Mouse (Mus musculus) hindbrain, embryonic 16.5 days (tissue): ENCODE results near the gene Ctbp2. TPM values are rescaled to one million over a fixed set of nuclear protein-coding genes. Genes with fewer than 3 reads are reported as not detected.
A peak's percentile ranks its signal among the peaks of the same experiment; 100 is the strongest.

Experiments used
- ATAC-seq: fragments of 200-750 bp; cut with Nextera tagmentation; 2 replicates; pipeline ENCODE4 v1.8.0; 2017; ENCODE audit warnings: moderate TSS enrichment, moderate library complexity
- H3K27ac ChIP-seq: fragments of 300-500 bp; sonication (generic); 2 replicates; pipeline ENCODE4 v1.5.1; 2014; ENCODE audit warnings: low read depth, mild to moderate bottlenecking, control low read depth, low read length, moderate library complexity
- H3K27me3 ChIP-seq: fragments of 300-500 bp; sonication (generic); replicated peaks from 2 replicates; pipeline ENCODE4 v1.6.1; 2014; ENCODE audit warnings: low read length; ENCODE audit not compliant: control insufficient read depth, insufficient read depth
- H3K36me3 ChIP-seq: fragments of 300-500 bp; sonication (generic); 2 replicates; pipeline ENCODE4 v1.6.1; 2014; ENCODE audit warnings: mild to moderate bottlenecking, low read length, moderate library complexity, mixed read lengths; ENCODE audit not compliant: control insufficient read depth, insufficient read depth
- H3K4me1 ChIP-seq: fragments of 300-500 bp; sonication (generic); 2 replicates; pipeline ENCODE4 v1.6.1; 2014; ENCODE audit warnings: low read depth, low read length; ENCODE audit not compliant: control insufficient read depth, insufficient read depth
- H3K4me2 ChIP-seq: fragments of 300-500 bp; sonication (generic); 2 replicates; pipeline ENCODE4 v1.6.1; 2014; ENCODE audit warnings: mild to moderate bottlenecking, low read length, control low read depth, moderate library complexity
- H3K4me3 ChIP-seq: fragments of 300-500 bp; sonication (generic); 2 replicates; pipeline ENCODE4 v1.5.1; 2014; ENCODE audit warnings: mild to moderate bottlenecking, low read length, control low read depth, moderate library complexity
- H3K9ac ChIP-seq: fragments of 300-500 bp; sonication (generic); 2 replicates; pipeline ENCODE4 v1.6.1; 2014; ENCODE audit warnings: low read depth, mild to moderate bottlenecking, control low read depth, low read length, moderate library complexity
- H3K9me3 ChIP-seq: fragments of 300-500 bp; sonication (generic); 2 replicates; pipeline ENCODE4 v1.6.1; 2014; ENCODE audit warnings: mild to moderate bottlenecking, low read length, moderate library complexity; ENCODE audit not compliant: control insufficient read depth
- WGBS: fragments of 180-500 bp; shearing (Covaris S2); extraction: QIAGEN DNeasy Blood & Tissue Kit; methylation state at CpG from one replicate; pipeline ENCODE4 v1.1.7; 2014; 5-methylcytosine and 5-hydroxymethylcytosine counted together
- polyA plus RNA-seq: library from polyadenylated mRNA; unstranded; fragments of >200 nt; fragmentation: Nextera tagmentation; extraction: Ambion mirVana; gene quantifications from 2 replicates; pipeline ENCODE4 v1.2.1, GENCODE M21; 2015

The Ctbp2 gene
- polyA plus RNA-seq, 1 experiment from 2014 or later, result 44.9 TPM

DNA sequence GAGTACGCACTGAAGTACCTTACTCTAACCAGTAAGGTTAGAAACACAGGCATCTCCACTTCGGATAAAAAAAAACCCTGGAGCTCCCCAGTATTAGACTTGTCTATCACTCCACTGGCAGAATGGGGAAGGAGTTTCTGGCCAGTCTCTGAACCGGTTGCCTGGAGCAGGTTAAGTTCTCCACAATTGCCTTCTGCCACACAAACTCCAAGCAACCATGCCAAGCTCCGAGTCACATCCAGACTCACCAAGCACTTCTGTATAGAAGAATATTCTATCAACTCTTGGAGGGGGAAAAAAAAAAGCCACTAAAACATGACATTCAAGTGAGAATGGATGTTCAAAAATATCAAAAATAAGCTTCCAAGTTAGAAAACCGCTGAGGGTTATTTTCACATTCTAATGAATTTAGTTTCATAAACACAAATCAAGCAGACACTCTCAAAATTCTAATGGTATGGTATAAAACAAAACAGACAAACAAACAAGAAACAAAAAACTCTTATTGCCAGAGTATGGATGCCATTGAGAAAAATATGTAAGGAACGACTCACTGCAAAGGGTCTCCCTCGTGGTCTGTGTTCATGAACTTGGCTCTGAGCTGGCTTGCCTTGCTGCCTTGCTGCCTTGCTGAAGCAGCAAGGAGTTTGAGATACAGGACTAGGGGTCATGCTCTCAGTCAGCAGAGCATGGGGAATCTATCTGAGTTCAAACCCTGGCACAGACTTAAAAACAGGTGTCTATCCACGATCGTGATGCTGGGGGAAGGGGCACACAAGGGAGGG is 29.3 kb downstream of the Ctbp2 start:
- Histone ChIP-seq H3K9ac (no peak overlapping the region), H3K4me3 (no peak overlapping the region), H3K27ac (no peak overlapping the region), H3K9me3 (no peaks in the 10 kb centered on the region), H3K4me2 (no peak overlapping the region), H3K36me3 (no peaks in the 10 kb centered on the region), H3K4me1 (peaks cover 23% of the 10 kb centered on the region), H3K27me3 (no peaks in the 10 kb centered on the region)
- 79% methylated on average over 9 of the region's 9 CpGs for WGBS
- ATAC-seq, result no peak

- WGBS, result 87% methylated on average over 3 of the region's 3 CpGs
- no peak for ATAC-seq
- peaks cover 24% of the 10 kb centered on the region for H3K4me1 ChIP-seq
These were observed 30.0 kb downstream of the Ctbp2 start for GRCm38 (mm10) chr7:133094161-133094560.

DNA sequence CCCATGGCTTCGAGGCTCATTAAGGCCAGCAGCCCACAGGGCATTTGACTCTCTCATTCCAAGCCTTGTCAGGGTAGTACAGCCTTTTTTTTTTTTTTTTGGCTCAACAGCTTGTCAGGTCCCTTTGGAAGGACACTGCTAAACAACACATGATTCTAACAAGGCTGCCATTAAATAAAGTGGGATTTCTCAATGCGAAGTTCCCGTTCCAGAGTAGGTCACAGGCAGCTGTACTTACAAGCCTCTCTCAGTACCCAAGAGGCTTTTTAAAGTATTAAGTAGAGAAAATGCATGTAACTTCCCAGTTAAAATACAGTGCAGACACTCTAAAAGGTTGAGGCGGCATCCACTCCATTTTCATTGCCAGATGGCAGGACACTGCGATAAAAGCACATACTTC is 30.4 kb downstream of the Ctbp2 start:
- peaks cover 28% of the 10 kb centered on the region for H3K4me1 ChIP-seq
- H3K27ac ChIP-seq, result no peak overlapping the region
- ATAC-seq, result no peak

More at GRCm38 (mm10) chr7:133094161-133094560, 30.0 kb downstream of the Ctbp2 start:
- Histone ChIP-seq H3K36me3 (no peaks in the 10 kb centered on the region), H3K4me2 (no peak overlapping the region), H3K9ac (no peak overlapping the region), H3K27me3 (no peaks in the 10 kb centered on the region), H3K9me3 (no peaks in the 10 kb centered on the region), H3K27ac (no peak overlapping the region), H3K4me3 (no peak overlapping the region)

GRCm38 (mm10) chr7:133090641-133091040 is 33.5 kb downstream of the Ctbp2 start:
- 89% methylated on average over 4 of the region's 4 CpGs for WGBS
- Histone ChIP-seq H3K36me3 (no peaks in the 10 kb centered on the region), H3K4me1 (peaks cover 23% of the 10 kb centered on the region), H3K9me3 (no peaks in the 10 kb centered on the region), H3K4me2 (no peak overlapping the region), H3K9ac (no peak overlapping the region), H3K27me3 (no peaks in the 10 kb centered on the region), H3K4me3 (no peak overlapping the region), H3K27ac (no peak overlapping the region)
- no peak for ATAC-seq

More for the DNA sequence above, 30.4 kb downstream of the Ctbp2 start:
- Histone ChIP-seq H3K9me3 (no peaks in the 10 kb centered on the region), H3K4me2 (no peak overlapping the region), H3K4me3 (no peak overlapping the region), H3K9ac (no peak overlapping the region), H3K36me3 (no peaks in the 10 kb centered on the region), H3K27me3 (no peaks in the 10 kb centered on the region)
- 80% methylated on average over 5 of the region's 5 CpGs for WGBS

DNA sequence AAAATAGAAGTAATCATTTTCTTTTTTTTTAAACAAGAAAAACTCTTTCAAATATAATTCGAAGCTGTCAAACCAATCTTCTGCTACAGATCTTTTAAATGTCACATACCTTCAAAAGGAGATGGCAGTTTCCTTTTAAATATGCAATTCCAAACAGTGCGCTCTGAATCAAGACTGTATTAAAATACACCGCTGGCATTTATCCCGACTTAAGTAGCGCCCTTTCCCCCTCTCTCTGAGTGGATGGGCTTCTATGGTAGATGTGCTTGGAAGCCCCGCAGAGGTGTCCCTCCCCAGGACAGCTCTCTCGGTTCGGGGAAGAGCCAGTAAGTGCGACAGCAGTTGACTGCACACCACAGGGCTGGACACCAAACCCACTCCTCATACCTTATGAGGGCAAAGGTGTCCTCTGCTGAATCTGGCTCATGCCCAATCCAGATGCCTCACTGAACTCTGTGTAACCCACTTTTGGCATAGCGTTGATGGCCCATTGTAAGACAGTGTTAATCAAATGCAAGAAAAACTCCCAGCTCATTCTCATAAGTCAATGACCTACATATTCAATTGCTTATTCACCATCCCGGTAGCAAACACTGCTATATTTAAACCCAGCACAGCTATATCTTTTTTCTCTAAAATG is 34.4 kb downstream of the Ctbp2 start:
- 61% methylated on average over 11 of the region's 11 CpGs for WGBS
- Histone ChIP-seq H3K9ac (no peak overlapping the region), H3K4me1 (peaks cover 23% of the 10 kb centered on the region), H3K27ac (no peak overlapping the region), H3K4me2 (no peak overlapping the region), H3K9me3 (no peaks in the 10 kb centered on the region), H3K27me3 (no peaks in the 10 kb centered on the region), H3K36me3 (no peaks in the 10 kb centered on the region), H3K4me3 (no peak overlapping the region)
- ATAC-seq, result no peak

DNA sequence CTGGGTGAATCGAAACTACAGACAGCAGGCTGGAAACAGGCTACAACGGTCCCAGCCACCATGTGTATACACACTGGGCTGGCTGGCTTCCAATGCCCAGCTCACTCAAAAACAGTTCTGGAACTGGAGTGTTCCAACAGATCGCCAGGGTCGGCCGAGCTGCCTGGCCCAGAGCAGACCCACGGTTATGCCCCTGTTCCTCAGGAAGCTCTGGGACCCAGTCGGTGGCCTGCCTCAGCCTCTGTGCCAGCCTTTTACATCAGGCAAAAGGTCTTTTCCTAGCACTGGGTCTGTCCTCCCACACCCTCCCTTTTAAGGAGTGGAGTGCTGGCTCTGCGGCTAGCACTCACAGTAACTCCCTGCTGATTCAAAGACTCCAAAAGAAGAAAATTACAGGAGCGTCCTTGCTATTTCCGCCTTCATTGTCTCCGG is 35.3 kb downstream of the Ctbp2 start:
- H3K9me3 ChIP-seq, result no peaks in the 10 kb centered on the region
- H3K27ac ChIP-seq, result peak overlapping the region; percentile 76
- peak overlapping the region; percentile 31 for H3K4me2 ChIP-seq
- H3K4me3 ChIP-seq, result no peak overlapping the region
- peak; percentile 82 for ATAC-seq
- 32% methylated on average over 11 of the region's 11 CpGs for WGBS
- peaks cover 23% of the 10 kb centered on the region for H3K4me1 ChIP-seq
- peak overlapping the region; percentile 18; the same call in 1 of the 2 replicates for H3K9ac ChIP-seq
- no peaks in the 10 kb centered on the region for H3K36me3 ChIP-seq
- no peaks in the 10 kb centered on the region for H3K27me3 ChIP-seq

DNA sequence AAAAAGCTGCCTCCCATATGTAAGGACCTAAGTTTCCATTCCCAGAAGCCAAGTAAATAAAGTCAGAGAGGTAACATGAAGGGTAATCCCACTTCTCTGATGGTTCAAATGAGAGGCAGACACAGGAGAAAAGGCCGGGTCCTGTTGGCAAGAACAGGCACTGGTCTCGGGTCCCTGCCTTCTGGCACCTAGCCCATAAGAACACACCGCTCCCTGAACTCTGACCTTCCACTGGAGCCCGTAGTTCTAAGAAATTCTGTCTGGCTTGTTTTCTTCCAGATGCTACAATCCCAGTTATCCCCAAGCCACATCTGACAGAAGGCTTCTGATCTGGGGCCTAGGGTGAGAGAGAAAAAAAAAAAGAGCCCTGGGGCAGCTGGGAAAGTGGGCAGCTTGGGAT is 35.7 kb downstream of the Ctbp2 start:
- WGBS, result 56% methylated on average over 4 of the region's 4 CpGs
- H3K4me3 ChIP-seq, result no peak overlapping the region
- peak overlapping the region; percentile 76 for H3K27ac ChIP-seq
- peak overlapping the region; percentile 18; the same call in 1 of the 2 replicates for H3K9ac ChIP-seq
- peaks cover 23% of the 10 kb centered on the region for H3K4me1 ChIP-seq
- peak overlapping the region; percentile 31; the same call in 1 of the 2 replicates for H3K4me2 ChIP-seq
- no peaks in the 10 kb centered on the region for H3K9me3 ChIP-seq
- H3K27me3 ChIP-seq, result no peaks in the 10 kb centered on the region
- ATAC-seq, result no peak
- H3K36me3 ChIP-seq, result no peaks in the 10 kb centered on the region

- WGBS, result 90% methylated on average over 3 of the region's 3 CpGs
- no peaks in the 10 kb centered on the region for H3K9me3 ChIP-seq
- ATAC-seq, result no peak
These were observed 38.7 kb downstream of the Ctbp2 start for GRCm38 (mm10) chr7:133085408-133085807.

GRCm38 (mm10) chr7:133083936-133084614 is 40.1 kb downstream of the Ctbp2 start:
- ATAC-seq, result no peak
- Histone ChIP-seq H3K9ac (no peak overlapping the region), H3K4me2 (no peak overlapping the region), H3K27ac (no peak overlapping the region), H3K9me3 (no peaks in the 10 kb centered on the region), H3K27me3 (no peaks in the 10 kb centered on the region), H3K36me3 (no peaks in the 10 kb centered on the region), H3K4me3 (no peak overlapping the region), H3K4me1 (peaks cover 22% of the 10 kb centered on the region)
- WGBS, result 82% methylated on average over 13 of the region's 13 CpGs

More at GRCm38 (mm10) chr7:133085408-133085807, 38.7 kb downstream of the Ctbp2 start:
- no peak overlapping the region for H3K4me2 ChIP-seq
- peaks cover 33% of the 10 kb centered on the region for H3K4me1 ChIP-seq
- H3K4me3 ChIP-seq, result no peak overlapping the region
- H3K27me3 ChIP-seq, result no peaks in the 10 kb centered on the region
- no peak overlapping the region for H3K9ac ChIP-seq
- H3K27ac ChIP-seq, result no peak overlapping the region
- no peaks in the 10 kb centered on the region for H3K36me3 ChIP-seq
